ENCODE assay signal across 8 mouse cellular contexts in the genomic region with DNA sequence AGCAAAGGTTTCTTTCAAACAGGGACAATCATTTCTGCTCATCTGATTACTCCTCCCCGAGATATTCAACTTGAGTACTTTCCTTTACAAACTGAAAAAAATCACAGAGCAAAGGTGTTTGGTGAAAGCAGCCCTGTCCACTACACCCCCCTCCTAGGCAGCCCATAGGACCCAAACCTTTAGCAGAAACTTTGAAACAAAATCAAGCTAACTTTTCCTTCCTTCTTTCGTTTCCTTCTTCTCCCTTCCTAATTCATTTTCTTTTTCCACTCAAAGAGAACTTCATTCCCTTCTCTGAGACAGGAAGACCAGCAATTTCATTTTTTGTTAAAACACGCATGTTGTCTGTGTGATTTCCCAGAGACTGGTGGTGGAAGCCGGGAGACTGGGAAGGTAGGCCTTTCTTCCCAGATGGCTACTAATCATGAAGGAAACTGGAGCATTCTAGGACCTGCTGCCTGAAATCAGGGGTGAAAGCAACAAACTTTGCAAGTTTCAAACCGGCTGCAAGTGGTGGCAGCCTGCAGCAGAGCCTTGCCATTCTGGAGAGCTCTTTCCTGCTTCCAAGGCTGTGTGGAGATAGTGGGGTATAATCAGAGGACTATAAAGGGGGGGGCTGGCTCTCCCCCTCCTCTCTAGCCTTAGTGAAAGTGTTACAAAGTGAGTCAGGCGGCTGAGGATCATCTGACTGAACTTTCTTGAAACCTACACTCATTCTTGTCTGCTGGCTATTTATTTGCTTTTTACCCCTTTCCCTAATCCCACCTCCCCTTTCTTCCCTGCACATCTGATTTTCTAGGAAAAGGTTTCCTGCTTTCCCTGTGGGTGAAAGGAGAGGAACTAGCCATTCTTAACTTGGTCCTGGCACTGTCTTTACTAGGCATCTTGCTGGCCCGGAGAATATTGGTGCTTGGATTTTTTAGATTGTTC. TPM values are rescaled to one million over a fixed set of nuclear protein-coding genes. Genes with fewer than 3 reads are reported as not detected.
DNase-seq lines count a peak whose midpoint lies in the region; ATAC-seq and TF ChIP-seq lines count a peak whose summit lies in the region.

No protein-coding gene starts in this region.

- ATAC-seq in heart, embryonic 11.5 days (replicated peaks; ENCODE audit: insufficient number of reproducible peaks, low FRiP score, low TSS enrichment): no peak
- ATAC-seq in forebrain, embryonic 16.5 days: no peak
- no peak for ATAC-seq in liver, postnatal 0 days
- ATAC-seq in monocyte, adult 5-6 weeks (replicated peaks; ENCODE audit: insufficient number of reproducible peaks, low FRiP score, low TSS enrichment, poor library complexity, severe bottlenecking): no peak

- H3K4me1 ChIP-seq in heart, embryonic 11.5 days (ENCODE audit: control insufficient read depth, insufficient read depth, low read length): peaks cover 53% of the 10 kb centered on the region
- H3K4me1 ChIP-seq in forebrain, embryonic 16.5 days (replicated peaks; ENCODE audit: control insufficient read depth, insufficient read depth, low read length): peaks cover 56% of the 10 kb centered on the region
- peaks cover 9% of the 10 kb centered on the region for H3K4me1 ChIP-seq in liver, postnatal 0 days (ENCODE audit: insufficient read depth)

- H3K4me3 ChIP-seq in heart, embryonic 11.5 days (ENCODE audit: low read depth, low read length): peak overlapping the region; percentile 4; the same call in 1 of the 2 replicates
- H3K4me3 ChIP-seq in forebrain, embryonic 16.5 days (replicated peaks; ENCODE audit: low read length): peak overlapping the region; percentile 37
- no peak overlapping the region for H3K4me3 ChIP-seq in liver, postnatal 0 days (ENCODE audit: low read depth, low read length)

- H3K4me2 ChIP-seq in heart, embryonic 11.5 days: peak overlapping the region; percentile 49
- H3K4me2 ChIP-seq in forebrain, embryonic 16.5 days (ENCODE audit: low read length): peak overlapping the region; percentile 71
- H3K4me2 ChIP-seq in liver, postnatal 0 days (ENCODE audit: low read depth, low read length): peak overlapping the region; percentile 56

- no peak for DNase-seq in heart, adult 8-10 months (ENCODE audit: low spot score)
- DNase-seq in NIH3T3 (ENCODE audit: low read depth): peak; percentile 27
- DNase-seq in liver, postnatal 0 days: no peak
- DNase-seq in cerebellum, postnatal 14 days: no peak
- no peak for DNase-seq in layer of hippocampus, adult 9-11 months

- peak overlapping the region; percentile 62 for H3K27ac ChIP-seq in heart, embryonic 11.5 days (ENCODE audit: low read depth, low read length)
- peak overlapping the region; percentile 76 for H3K27ac ChIP-seq in forebrain, embryonic 16.5 days (ENCODE audit: low read length)
- H3K27ac ChIP-seq in liver, postnatal 0 days (ENCODE audit: low read depth): peak overlapping the region; percentile 44

- TF ChIP-seq EP300 in liver, postnatal 0 days (IDR thresholded peaks at IDR 0.05; ENCODE audit: low read depth): 0 out of 2 replicates have a peak, but pooled peaks have one; percentile 27

- H3K9ac ChIP-seq in heart, embryonic 11.5 days (ENCODE audit: low read depth, low read length): peak overlapping the region; percentile 54
- peak overlapping the region; percentile 64 for H3K9ac ChIP-seq in forebrain, embryonic 16.5 days (replicated peaks; ENCODE audit: low read depth, low read length)
- peak overlapping the region; percentile 41; the same call in 1 of the 2 replicates for H3K9ac ChIP-seq in liver, postnatal 0 days (replicated peaks)

- no peaks in the 10 kb centered on the region for H3K9me3 ChIP-seq in heart, embryonic 11.5 days (replicated peaks; ENCODE audit: control insufficient read depth, low read length)
- no peaks in the 10 kb centered on the region for H3K9me3 ChIP-seq in forebrain, embryonic 16.5 days (ENCODE audit: control insufficient read depth, low read length)
- no peaks in the 10 kb centered on the region for H3K9me3 ChIP-seq in liver, postnatal 0 days (ENCODE audit: low read length)

- no peak for TF ChIP-seq CTCF in liver, postnatal 0 days (IDR thresholded peaks at IDR 0.05; ENCODE audit: low read depth)

- 35% methylated on average over 7 of the region's 7 CpGs for WGBS in heart, embryonic 11.5 days (ENCODE audit: insufficient replicate concordance)
- WGBS in forebrain, embryonic 16.5 days: 34% methylated on average over 7 of the region's 7 CpGs
- WGBS in liver, postnatal 0 days (ENCODE audit: insufficient replicate concordance): 42% methylated on average over 7 of the region's 7 CpGs

- no peaks in the 10 kb centered on the region for H3K36me3 ChIP-seq in heart, embryonic 11.5 days (ENCODE audit: control insufficient read depth, insufficient read depth, low read length)
- no peaks in the 10 kb centered on the region for H3K36me3 ChIP-seq in forebrain, embryonic 16.5 days (ENCODE audit: control insufficient read depth, insufficient read depth)
- H3K36me3 ChIP-seq in liver, postnatal 0 days (replicated peaks; ENCODE audit: insufficient read depth, low read length): 0 out of 2 replicates have a peak, but pooled peaks cover 10% of the 10 kb centered on the region

- H3K27me3 ChIP-seq in heart, embryonic 11.5 days (ENCODE audit: control insufficient read depth, insufficient read depth, low read length): no peaks in the 10 kb centered on the region
- no peaks in the 10 kb centered on the region for H3K27me3 ChIP-seq in forebrain, embryonic 16.5 days (replicated peaks; ENCODE audit: control insufficient read depth, insufficient read depth, low read length)
- peaks cover 9% of the 10 kb centered on the region; the same call in 1 of the 2 replicates for H3K27me3 ChIP-seq in liver, postnatal 0 days (ENCODE audit: insufficient read depth, low read length)

RNA-seq across cellular contexts. Expression of a gene that starts 11.0 kb away (rescaled TPM):
- polyA plus RNA-seq in heart, embryonic 11.5 days (2014; fragmentation: Nextera tagmentation; extraction: Ambion mirVana): 27.2 and 27.5 TPM in 2 replicates
- total RNA-seq in heart, adult 8-10 months (2022): 10 to 100 TPM; 41.1 to 54.9 (median 50.8) TPM
- 120 and 151 TPM in 2 replicates for polyA plus RNA-seq in forebrain, embryonic 16.5 days (2015; fragmentation: Nextera tagmentation; extraction: Ambion mirVana)
- polyA plus RNA-seq in liver, postnatal 0 days (2015; fragmentation: Nextera tagmentation; extraction: Ambion mirVana): 8.1 and 8.8 TPM in 2 replicates
- total RNA-seq in monocyte, adult 5-6 weeks (2017): 284 to 428 TPM (median 338 TPM) in 3 replicates
